Comparison of ENCODE assay signal across 30 mouse cellular contexts in genomic region chr14:56697836-56698235, GRCm38 (mm10). TPM values are rescaled to one million over a fixed set of nuclear protein-coding genes. Genes with fewer than 3 reads are reported as not detected.
DNase-seq lines count a peak whose midpoint lies in the region; ATAC-seq and TF ChIP-seq lines count a peak whose summit lies in the region.
"Had no signal": no experiment of that assay in that cellular context is flagged by ENCODE, and none has a peak within 500 bp of the region (broad histone marks: within the 10 kb centered on the region; RNA-seq: fewer than 3 reads in every experiment).

No protein-coding gene starts in this region.

- no peaks in the 10 kb centered on the region for H3K27me3 ChIP-seq in embryonic facial prominence, embryonic 14.5 days (replicated peaks; ENCODE audit: control insufficient read depth, insufficient read depth, low read length)
- no peaks in the 10 kb centered on the region for H3K27me3 ChIP-seq in embryonic facial prominence, embryonic 10.5 days (replicated peaks; ENCODE audit: low read depth, poor library complexity, severe bottlenecking)
- no peaks in the 10 kb centered on the region for H3K27me3 ChIP-seq in limb, embryonic 14.5 days (ENCODE audit: control insufficient read depth, insufficient read depth, low read length)
- H3K27me3 ChIP-seq in limb, embryonic 10.5 days (ENCODE audit: low read depth, poor library complexity, severe bottlenecking): no peaks in the 10 kb centered on the region
- H3K27me3 ChIP-seq: CH12.LX; embryonic facial prominence, embryonic 12.5 days; embryonic facial prominence, embryonic 15.5 days; forebrain, embryonic 13.5 days; forebrain, embryonic 15.5 days; Patski had no signal

- no peak overlapping the region for H3K4me2 ChIP-seq in embryonic facial prominence, embryonic 14.5 days (ENCODE audit: low read depth, low read length)
- no peak overlapping the region for H3K4me2 ChIP-seq in limb, embryonic 14.5 days (replicated peaks; ENCODE audit: low read depth, low read length, severe bottlenecking)
- H3K4me2 ChIP-seq: embryonic facial prominence, embryonic 12.5 days; embryonic facial prominence, embryonic 15.5 days; forebrain, embryonic 13.5 days; forebrain, embryonic 15.5 days had no signal

- no peak overlapping the region for H3K27ac ChIP-seq in embryonic facial prominence, embryonic 14.5 days (replicated peaks; ENCODE audit: low read depth, low read length)
- no peak overlapping the region for H3K27ac ChIP-seq in embryonic facial prominence, embryonic 10.5 days (replicated peaks)
- no peak overlapping the region for H3K27ac ChIP-seq in limb, embryonic 14.5 days (replicated peaks; ENCODE audit: low read depth, low read length)
- no peak overlapping the region for H3K27ac ChIP-seq in limb, embryonic 10.5 days
- H3K27ac ChIP-seq: embryonic facial prominence, embryonic 12.5 days; embryonic facial prominence, embryonic 15.5 days; forebrain, embryonic 13.5 days; forebrain, embryonic 15.5 days had no signal

- 88% methylated on average over 5 of the region's 5 CpGs for WGBS in embryonic facial prominence, embryonic 14.5 days
- 91% methylated on average over 5 of the region's 5 CpGs for WGBS in embryonic facial prominence, embryonic 10.5 days
- 83% methylated on average over 5 of the region's 5 CpGs for WGBS in limb, embryonic 14.5 days
- WGBS in limb, embryonic 10.5 days: 92% methylated on average over 5 of the region's 5 CpGs

- no peak overlapping the region for H3K4me3 ChIP-seq in embryonic facial prominence, embryonic 14.5 days (ENCODE audit: low read depth, low read length)
- H3K4me3 ChIP-seq in embryonic facial prominence, embryonic 10.5 days: no peak overlapping the region
- H3K4me3 ChIP-seq in limb, embryonic 14.5 days (replicated peaks; ENCODE audit: low read length): no peak overlapping the region
- H3K4me3 ChIP-seq in limb, embryonic 10.5 days: no peak overlapping the region
- H3K4me3 ChIP-seq: embryonic facial prominence, embryonic 12.5 days; embryonic facial prominence, embryonic 15.5 days; erythroblast, embryonic 14.5 days; forebrain, embryonic 13.5 days; forebrain, embryonic 15.5 days had no signal

- H3K36me3 ChIP-seq in embryonic facial prominence, embryonic 14.5 days (ENCODE audit: control insufficient read depth, insufficient read depth, low read length): peaks cover 76% of the 10 kb centered on the region
- peaks cover 81% of the 10 kb centered on the region for H3K36me3 ChIP-seq in embryonic facial prominence, embryonic 10.5 days (replicated peaks)
- peaks cover 73% of the 10 kb centered on the region for H3K36me3 ChIP-seq in limb, embryonic 14.5 days (ENCODE audit: control insufficient read depth, insufficient read depth, low read length)
- H3K36me3 ChIP-seq in limb, embryonic 10.5 days: peaks cover 83% of the 10 kb centered on the region

- peak; percentile 22 for DNase-seq in embryonic facial prominence, embryonic 14.5 days (ENCODE audit: low spot score)
- DNase-seq in embryonic facial prominence, embryonic 10.5 days (ENCODE audit: low spot score): no peak
- peak; percentile 51 for DNase-seq in limb, embryonic 14.5 days (ENCODE audit: low spot score)
- no peak for DNase-seq in limb, embryonic 10.5 days (ENCODE audit: low spot score)
- DNase-seq in fat pad, adult 2 months (ENCODE audit: extremely low read depth, low read depth, low spot score): peak; percentile 80
- DNase-seq in gonadal fat pad, adult 2 months (ENCODE audit: low read depth): peak; percentile 87
- no peak for DNase-seq in frontal cortex, postnatal 14 days (ENCODE audit: low spot score in 2 of 2)
- DNase-seq: adrenal gland, adult 8-10 months; adrenal gland, postnatal 14 days; adrenal gland, postnatal 36 days; B cell, adult 2 months; cerebellum, adult 11 months; cerebellum, adult 18-20 months; cerebellum, adult 8-10 months; cerebellum, adult 9-11 months; cerebellum, postnatal 14 days; cerebellum, postnatal 36 days; embryo, embryonic 11 days; forebrain, postnatal 0 days had no signal

- no peak for TF ChIP-seq POLR2A in limb, embryonic 14.5 days (IDR thresholded peaks at IDR 0.05; ENCODE audit: borderline replicate concordance, extremely low read depth, insufficient read depth, insufficient read length)

- no peaks in the 10 kb centered on the region for H3K9me3 ChIP-seq in embryonic facial prominence, embryonic 14.5 days (ENCODE audit: control insufficient read depth, low read length)
- H3K9me3 ChIP-seq in embryonic facial prominence, embryonic 10.5 days: no peaks in the 10 kb centered on the region
- H3K9me3 ChIP-seq in limb, embryonic 14.5 days (ENCODE audit: control insufficient read depth, low read length): no peaks in the 10 kb centered on the region
- no peaks in the 10 kb centered on the region for H3K9me3 ChIP-seq in limb, embryonic 10.5 days (replicated peaks)
- H3K9me3 ChIP-seq: embryonic facial prominence, embryonic 12.5 days; embryonic facial prominence, embryonic 15.5 days; forebrain, embryonic 13.5 days; forebrain, embryonic 15.5 days; G1E had no signal

- H3K4me1 ChIP-seq in embryonic facial prominence, embryonic 14.5 days (ENCODE audit: control insufficient read depth, insufficient read depth, low read length): no peaks in the 10 kb centered on the region
- H3K4me1 ChIP-seq in embryonic facial prominence, embryonic 10.5 days: no peaks in the 10 kb centered on the region
- H3K4me1 ChIP-seq in limb, embryonic 14.5 days (ENCODE audit: control insufficient read depth, insufficient read depth, low read length): no peaks in the 10 kb centered on the region
- no peaks in the 10 kb centered on the region for H3K4me1 ChIP-seq in limb, embryonic 10.5 days
- H3K4me1 ChIP-seq: embryonic facial prominence, embryonic 12.5 days; embryonic facial prominence, embryonic 15.5 days; forebrain, embryonic 13.5 days; forebrain, embryonic 15.5 days had no signal

- ATAC-seq in embryonic facial prominence, embryonic 14.5 days (ENCODE audit: low read depth): no peak
- ATAC-seq in limb, embryonic 14.5 days (ENCODE audit: low FRiP score, low read depth): no peak
- no peak for ATAC-seq in cerebellum, adult (ENCODE audit: insufficient number of reproducible peaks, low FRiP score, low TSS enrichment)
- ATAC-seq: activated CD4-positive, CD25-positive, alpha-beta regulatory T cell, adult 4 months; CD4-positive, CD25-positive, alpha-beta regulatory T cell, adult 4 months; forebrain, embryonic 13.5 days; forebrain, embryonic 15.5 days; forebrain, postnatal 0 days; Patski had no signal

- no peak overlapping the region for H3K9ac ChIP-seq in embryonic facial prominence, embryonic 14.5 days (ENCODE audit: low read depth, low read length)
- H3K9ac ChIP-seq in limb, embryonic 14.5 days (ENCODE audit: low read depth, low read length, severe bottlenecking): no peak overlapping the region
- H3K9ac ChIP-seq: embryonic facial prominence, embryonic 12.5 days; embryonic facial prominence, embryonic 15.5 days; forebrain, embryonic 13.5 days; forebrain, embryonic 15.5 days; forebrain, postnatal 0 days had no signal

RNA-seq across cellular contexts. Expression of gene Mphosph8, which starts 29.8 kb away (rescaled TPM):
- 25.3 and 28.2 TPM in 2 replicates for polyA plus RNA-seq in embryonic facial prominence, embryonic 14.5 days (2014; fragmentation: Nextera tagmentation; extraction: Ambion mirVana)
- polyA plus RNA-seq in embryonic facial prominence, embryonic 10.5 days (2016; fragmentation: Nextera tagmentation; extraction: Ambion mirVana): 33.0 and 38.4 TPM in 2 replicates
- polyA plus RNA-seq in limb, embryonic 14.5 days (2012; rRNA removed): 22.3 and 23.4 TPM in 2 replicates
- polyA plus RNA-seq in limb, embryonic 14.5 days (2014; fragmentation: Nextera tagmentation; extraction: Ambion mirVana): 24.5 and 29.1 TPM in 2 replicates
- polyA plus RNA-seq in limb, embryonic 10.5 days (2016; fragmentation: Nextera tagmentation; extraction: Ambion mirVana): 29.3 and 41.7 TPM in 2 replicates
- polyA plus RNA-seq in gonadal fat pad, adult 2 months (2012; rRNA removed): 5.3 and 5.4 TPM in 2 replicates

Comparison
In these comparisons a context has a peak if more than half of its experiments do, and no peak if none do; other contexts are left out.
1. DNase-seq: peak in embryonic facial prominence, embryonic 14.5 days (single experiment), limb, embryonic 14.5 days (single experiment), fat pad, adult 2 months (single experiment) and gonadal fat pad, adult 2 months (single experiment); none in embryonic facial prominence, embryonic 10.5 days (single experiment), limb, embryonic 10.5 days (single experiment) and frontal cortex, postnatal 14 days (0 of 2).